Mouse (Mus musculus): Measurements from ENCODE around the gene Olfr222. TPM values are rescaled to one million over a fixed set of nuclear protein-coding genes. Genes with fewer than 3 reads are reported as not detected.

Gene Olfr222
- polyA plus RNA-seq, 1 experiment: 0.18 TPM

DNA sequence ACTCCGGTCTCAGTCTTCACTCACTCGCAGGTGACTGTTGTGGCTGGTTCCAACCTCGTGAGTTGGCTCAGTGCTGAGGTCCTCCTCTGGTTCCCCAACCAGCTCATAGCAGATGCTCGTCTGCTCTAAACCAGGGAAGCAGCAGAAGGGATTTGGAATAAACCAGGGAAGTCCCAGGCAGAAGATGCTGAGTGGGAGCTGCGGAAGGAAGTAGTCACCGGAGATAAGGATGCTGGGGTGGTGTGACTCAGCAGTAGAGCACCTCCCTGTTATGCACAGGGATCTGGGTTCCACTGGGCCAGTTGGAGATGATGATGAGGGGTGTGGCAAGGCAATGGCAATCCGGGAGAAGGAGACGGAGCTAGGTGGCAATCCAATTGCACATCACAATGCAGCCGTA, 32.0 kb downstream of the Olfr222 start:
- no peaks in the 10 kb centered on the region for H3K36me3 ChIP-seq (ENCODE audit: control insufficient read depth, insufficient read depth, low read length)
- no peaks in the 10 kb centered on the region for H3K4me1 ChIP-seq (replicated peaks; ENCODE audit: control insufficient read depth, insufficient read depth, low read length)
- no peak for TF ChIP-seq CTCF (IDR thresholded peaks at IDR 0.05; ENCODE audit: borderline replicate concordance, control insufficient read depth, extremely low read depth, insufficient read depth, low read length, poor library complexity)
- no peak overlapping the region for H3K4me3 ChIP-seq (ENCODE audit: control insufficient read depth, insufficient read depth, low read length)
- WGBS: 82% methylated on average over 9 of the region's 9 CpGs
- no peaks in the 10 kb centered on the region for H3K27me3 ChIP-seq (ENCODE audit: control insufficient read depth, insufficient read depth, low read length)
- no peak for DNase-seq
- H3K27ac ChIP-seq (ENCODE audit: control insufficient read depth, insufficient read depth, low read length): no peak overlapping the region

GRCm38 (mm10) chr11:59543376-59543775, 32.7 kb downstream of the Olfr222 start:
- 91% methylated on average over 3 of the region's 3 CpGs for WGBS
- Histone ChIP-seq H3K4me3 (ENCODE audit: control insufficient read depth, insufficient read depth, low read length) (no peak overlapping the region), H3K36me3 (ENCODE audit: control insufficient read depth, insufficient read depth, low read length) (no peaks in the 10 kb centered on the region), H3K27ac (ENCODE audit: control insufficient read depth, insufficient read depth, low read length) (no peak overlapping the region), H3K27me3 (ENCODE audit: control insufficient read depth, insufficient read depth, low read length) (no peaks in the 10 kb centered on the region), H3K4me1 (replicated peaks; ENCODE audit: control insufficient read depth, insufficient read depth, low read length) (no peaks in the 10 kb centered on the region)
- DNase-seq: no peak
- no peak for TF ChIP-seq POLR2A (IDR thresholded peaks at IDR 0.05; ENCODE audit: control insufficient read depth, extremely low read depth, insufficient read depth, low read length, poor library complexity)
- TF ChIP-seq CTCF (IDR thresholded peaks at IDR 0.05; ENCODE audit: borderline replicate concordance, control insufficient read depth, extremely low read depth, insufficient read depth, low read length, poor library complexity): no peak

- H3K36me3 ChIP-seq (ENCODE audit: control insufficient read depth, insufficient read depth, low read length): no peaks in the 10 kb centered on the region
- TF ChIP-seq CTCF (IDR thresholded peaks at IDR 0.05; ENCODE audit: borderline replicate concordance, control insufficient read depth, extremely low read depth, insufficient read depth, low read length, poor library complexity) (no peak), POLR2A (IDR thresholded peaks at IDR 0.05; ENCODE audit: control insufficient read depth, extremely low read depth, insufficient read depth, low read length, poor library complexity) (no peak)
- no peaks in the 10 kb centered on the region for H3K4me1 ChIP-seq (replicated peaks; ENCODE audit: control insufficient read depth, insufficient read depth, low read length)
- no peak for DNase-seq
- no peak overlapping the region for H3K27ac ChIP-seq (ENCODE audit: control insufficient read depth, insufficient read depth, low read length)
- WGBS: 26% methylated on average over 6 of the region's 6 CpGs
- no peaks in the 10 kb centered on the region for H3K27me3 ChIP-seq (ENCODE audit: control insufficient read depth, insufficient read depth, low read length)
- no peak overlapping the region for H3K4me3 ChIP-seq (ENCODE audit: control insufficient read depth, insufficient read depth, low read length)
Observed at GRCm38 (mm10) chr11:59542442-59542841, 33.6 kb downstream of the Olfr222 start.

- Histone ChIP-seq H3K4me1 (replicated peaks; ENCODE audit: control insufficient read depth, insufficient read depth, low read length) (no peaks in the 10 kb centered on the region), H3K36me3 (ENCODE audit: control insufficient read depth, insufficient read depth, low read length) (no peaks in the 10 kb centered on the region), H3K4me3 (ENCODE audit: control insufficient read depth, insufficient read depth, low read length) (no peak within 1 kb of the TSS), H3K27ac (ENCODE audit: control insufficient read depth, insufficient read depth, low read length) (no peak within 1 kb of the TSS), H3K27me3 (ENCODE audit: control insufficient read depth, insufficient read depth, low read length) (no peaks in the 10 kb centered on the region)
- WGBS: 9% methylated on average over 3 of the region's 3 CpGs
- no peak for DNase-seq
- TF ChIP-seq CTCF (IDR thresholded peaks at IDR 0.05; ENCODE audit: borderline replicate concordance, control insufficient read depth, extremely low read depth, insufficient read depth, low read length, poor library complexity): no peak
- no peak for TF ChIP-seq POLR2A (IDR thresholded peaks at IDR 0.05; ENCODE audit: control insufficient read depth, extremely low read depth, insufficient read depth, low read length, poor library complexity)
Observed at GRCm38 (mm10) chr11:59541324-59541723, 34.7 kb downstream of the Olfr222 start, which contains the start of gene Nlrp3. TSS of gene Nlrp3 (plus strand) at chr11:59541568.

DNA sequence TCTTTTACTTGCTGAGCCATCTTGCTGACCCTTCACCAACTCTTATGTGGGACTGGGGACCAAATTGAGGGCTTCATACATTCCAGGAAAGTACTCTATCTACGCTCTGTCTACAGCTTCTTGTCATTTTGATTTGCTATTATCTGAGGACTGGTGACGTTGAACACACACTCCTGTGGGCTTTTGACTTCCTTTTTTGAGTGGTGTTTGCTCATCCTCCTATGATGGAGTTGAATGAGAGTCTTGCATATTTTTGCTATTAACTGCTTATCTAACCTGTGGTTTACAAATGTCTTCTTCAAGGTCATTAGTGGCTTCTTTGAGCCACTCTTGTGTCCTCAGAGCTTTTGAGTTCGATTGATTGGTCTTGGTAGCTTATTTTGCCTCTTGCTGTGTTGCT, 35.9 kb downstream of the Olfr222 start:
- TF ChIP-seq POLR2A (IDR thresholded peaks at IDR 0.05; ENCODE audit: control insufficient read depth, extremely low read depth, insufficient read depth, low read length, poor library complexity): no peak
- TF ChIP-seq CTCF (IDR thresholded peaks at IDR 0.05; ENCODE audit: borderline replicate concordance, control insufficient read depth, extremely low read depth, insufficient read depth, low read length, poor library complexity): no peak
- Histone ChIP-seq H3K27ac (ENCODE audit: control insufficient read depth, insufficient read depth, low read length) (no peak overlapping the region), H3K36me3 (ENCODE audit: control insufficient read depth, insufficient read depth, low read length) (no peaks in the 10 kb centered on the region), H3K4me1 (replicated peaks; ENCODE audit: control insufficient read depth, insufficient read depth, low read length) (no peaks in the 10 kb centered on the region), H3K27me3 (ENCODE audit: control insufficient read depth, insufficient read depth, low read length) (no peaks in the 10 kb centered on the region), H3K4me3 (ENCODE audit: control insufficient read depth, insufficient read depth, low read length) (no peak overlapping the region)
- DNase-seq: no peak
- WGBS: 63% methylated on average over 3 of the region's 3 CpGs

- DNase-seq: peak; percentile 14
- Histone ChIP-seq H3K4me1 (replicated peaks; ENCODE audit: control insufficient read depth, insufficient read depth, low read length) (no peaks in the 10 kb centered on the region), H3K4me3 (ENCODE audit: control insufficient read depth, insufficient read depth, low read length) (no peak overlapping the region), H3K27me3 (ENCODE audit: control insufficient read depth, insufficient read depth, low read length) (no peaks in the 10 kb centered on the region), H3K27ac (ENCODE audit: control insufficient read depth, insufficient read depth, low read length) (no peak overlapping the region), H3K36me3 (ENCODE audit: control insufficient read depth, insufficient read depth, low read length) (no peaks in the 10 kb centered on the region)
- 32% methylated on average over 11 of the region's 11 CpGs for WGBS
- no peak for TF ChIP-seq CTCF (IDR thresholded peaks at IDR 0.05; ENCODE audit: borderline replicate concordance, control insufficient read depth, extremely low read depth, insufficient read depth, low read length, poor library complexity)
- TF ChIP-seq POLR2A (IDR thresholded peaks at IDR 0.05; ENCODE audit: control insufficient read depth, extremely low read depth, insufficient read depth, low read length, poor library complexity): no peak
Observed at GRCm38 (mm10) chr11:59538387-59538786, 37.6 kb downstream of the Olfr222 start.
